Mouse (Mus musculus) liver, adult 2 months (tissue): ENCODE measurements around the gene Gpr25. TPM values are rescaled to one million over a fixed set of nuclear protein-coding genes. Genes with fewer than 3 reads are reported as not detected.

Experiments
- DNase-seq: peaks from one replicate; pipeline ENCODE4 v3.0.0-alpha.2; 2011; ENCODE audit warnings: low read depth, low spot score; ENCODE audit errors: extremely low read depth
- H3K27ac ChIP-seq: fragments of 200-500 bp; replicated peaks from 2 replicates; pipeline ENCODE4 v1.5.1; 2012; ENCODE audit warnings: low read depth, mild to moderate bottlenecking, control low read depth, inconsistent platforms, low read length; ENCODE audit not compliant: insufficient read depth
- H3K27me3 ChIP-seq: fragments of 200-500 bp; 2 replicates; pipeline ENCODE4 v1.6.1; 2012; ENCODE audit warnings: mild to moderate bottlenecking, moderate library complexity, low read length, inconsistent platforms; ENCODE audit not compliant: control insufficient read depth, insufficient read depth
- H3K36me3 ChIP-seq: fragments of 200-500 bp; 2 replicates; pipeline ENCODE4 v1.6.1; 2012; ENCODE audit warnings: low read length, inconsistent platforms; ENCODE audit not compliant: control insufficient read depth, insufficient read depth
- H3K4me1 ChIP-seq: fragments of 200-500 bp; 2 replicates; pipeline ENCODE4 v1.6.1; 2011; ENCODE audit warnings: low read length; ENCODE audit not compliant: control insufficient read depth, insufficient read depth
- H3K4me3 ChIP-seq: fragments of 200-500 bp; 2 replicates; pipeline ENCODE4 v1.5.1; 2011; ENCODE audit warnings: low read depth, mild to moderate bottlenecking, control low read depth, low read length, moderate library complexity; ENCODE audit not compliant: insufficient read depth
- H3K79me2 ChIP-seq: fragments of 200-500 bp; 2 replicates; pipeline ENCODE4 v1.6.1; 2012; ENCODE audit warnings: inconsistent platforms, mild to moderate bottlenecking, low read length, moderate library complexity; ENCODE audit not compliant: control insufficient read depth, insufficient read depth
- H3K9ac ChIP-seq: fragments of 200-500 bp; 2 replicates; pipeline ENCODE4 v1.6.1; 2012; ENCODE audit warnings: low read depth, mild to moderate bottlenecking, control low read depth, inconsistent platforms, low read length
- CTCF ChIP-seq: fragments of 200-500 bp; IDR thresholded peaks from 2 replicates; pipeline ENCODE4 v1.5.1; 2011; ENCODE audit warnings: low read depth, low read length, control low read depth
- POLR2A ChIP-seq: fragments of 200-500 bp; IDR thresholded peaks from 2 replicates; pipeline ENCODE4 v1.6.1; 2011; ENCODE audit warnings: low read length, control low read depth; ENCODE audit not compliant: insufficient read depth; ENCODE audit errors: extremely low read depth
- WGBS: fragments of 180-500 bp; shearing (Covaris S2); methylation state at CpG from one replicate; pipeline ENCODE4 v1.1.7; 2018; 5-methylcytosine and 5-hydroxymethylcytosine counted together
- polyA plus RNA-seq: library from polyadenylated mRNA; depleted of rRNA; stranded (reverse); fragments of >200 nt; gene quantifications from 2 replicates; pipeline ENCODE4 v1.2.3, GENCODE M21; 2012
- total RNA-seq: library from RNA; depleted of rRNA; stranded (reverse); fragments of >200 nt; gene quantifications from 2 replicates; pipeline ENCODE4 v1.2.3, GENCODE M21; 2014

Gpr25 gene
- total and polyA plus RNA-seq, 2 experiments, result 0.32 TPM; not detected in 1

- no peaks in the 10 kb centered on the region for H3K27me3 ChIP-seq
- no peaks in the 10 kb centered on the region for H3K36me3 ChIP-seq
- no peaks in the 10 kb centered on the region for H3K79me2 ChIP-seq
- 75% methylated on average over 8 of the region's 8 CpGs for WGBS
- no peak overlapping the region for H3K4me3 ChIP-seq
- no peak overlapping the region for H3K9ac ChIP-seq
- H3K4me1 ChIP-seq, result peaks cover 4% of the 10 kb centered on the region
- TF ChIP-seq CTCF (no peak), POLR2A (no peak)
- no peak overlapping the region for H3K27ac ChIP-seq
- DNase-seq, result no peak
Measured at GRCm38 (mm10) chr1:136255657-136256056, 5.0 kb downstream of the Gpr25 start.

- Histone ChIP-seq H3K27ac (no peak overlapping the region), H3K27me3 (no peaks in the 10 kb centered on the region), H3K36me3 (no peaks in the 10 kb centered on the region), H3K4me1 (peaks cover 2% of the 10 kb centered on the region), H3K9ac (no peak overlapping the region), H3K79me2 (no peaks in the 10 kb centered on the region), H3K4me3 (no peak overlapping the region)
- TF ChIP-seq CTCF, result no peak
- no peak for TF ChIP-seq POLR2A
- DNase-seq, result no peak
- 56% methylated on average over 6 of the region's 6 CpGs for WGBS
Measured at GRCm38 (mm10) chr1:136255174-136255573, 5.5 kb downstream of the Gpr25 start.

GRCm38 (mm10) chr1:136254503-136255065 is 6.1 kb downstream of the Gpr25 start:
- H3K9ac ChIP-seq, result no peak overlapping the region
- H3K36me3 ChIP-seq, result no peaks in the 10 kb centered on the region
- WGBS, result 81% methylated on average over 10 of the region's 10 CpGs
- H3K27me3 ChIP-seq, result no peaks in the 10 kb centered on the region
- TF ChIP-seq POLR2A (no peak), CTCF (no peak)
- no peaks in the 10 kb centered on the region for H3K79me2 ChIP-seq
- peaks cover 1% of the 10 kb centered on the region; the same call in 1 of the 2 replicates for H3K4me1 ChIP-seq
- no peak overlapping the region for H3K4me3 ChIP-seq
- no peak overlapping the region for H3K27ac ChIP-seq
- no peak for DNase-seq

- Histone ChIP-seq H3K4me3 (no peak overlapping the region), H3K27me3 (no peaks in the 10 kb centered on the region), H3K79me2 (no peaks in the 10 kb centered on the region), H3K4me1 (no peaks in the 10 kb centered on the region), H3K36me3 (no peaks in the 10 kb centered on the region), H3K27ac (no peak overlapping the region), H3K9ac (no peak overlapping the region)
- TF ChIP-seq CTCF (no peak), POLR2A (no peak)
- whole genome bisulfite sequencing, result 54% methylated on average over 2 of the region's 2 CpGs
- no peak for DNase-seq
Measured at GRCm38 (mm10) chr1:136253472-136253871, 7.2 kb downstream of the Gpr25 start.

GRCm38 (mm10) chr1:136249662-136250061 is 11.0 kb downstream of the Gpr25 start:
- Histone ChIP-seq H3K4me3 (no peak overlapping the region), H3K4me1 (no peaks in the 10 kb centered on the region), H3K27ac (no peak overlapping the region), H3K79me2 (no peaks in the 10 kb centered on the region), H3K27me3 (no peaks in the 10 kb centered on the region), H3K36me3 (no peaks in the 10 kb centered on the region), H3K9ac (no peak overlapping the region)
- DNase-seq, result no peak
- WGBS, result 79% methylated on average over 5 of the region's 5 CpGs
- TF ChIP-seq POLR2A, result no peak
- no peak for TF ChIP-seq CTCF

GRCm38 (mm10) chr1:136247393-136247792 is 13.3 kb downstream of the Gpr25 start:
- no peak for TF ChIP-seq POLR2A
- TF ChIP-seq CTCF, result no peak
- Histone ChIP-seq H3K27ac (no peak overlapping the region), H3K4me1 (no peaks in the 10 kb centered on the region), H3K36me3 (no peaks in the 10 kb centered on the region), H3K9ac (no peak overlapping the region), H3K4me3 (no peak overlapping the region), H3K27me3 (no peaks in the 10 kb centered on the region), H3K79me2 (no peaks in the 10 kb centered on the region)
- whole genome bisulfite sequencing, result 90% methylated on average over 5 of the region's 5 CpGs
- no peak for DNase-seq
